Mouse (Mus musculus): ENCODE measurements at regions not wholly inside any gene's neighbourhood (a gene's known extent, or its start where the extent isn't known, plus 50 kb on each side); places are given as distances from the start of the nearest gene placed in this dataset.

- TF ChIP-seq CTCF (IDR thresholded peaks at IDR 0.05; ENCODE audit: borderline replicate concordance, extremely low read depth, insufficient read depth, insufficient read length), result no peak
- TF ChIP-seq POLR2A (IDR thresholded peaks at IDR 0.05; ENCODE audit: borderline replicate concordance, extremely low read depth, insufficient read depth, insufficient read length, poor library complexity, severe bottlenecking), result no peak
These were observed 823.2 kb upstream of the Epha5 start for GRCm38 (mm10) chr5:85240380-85240779.
